Mouse (Mus musculus): ENCODE data around the gene Pigb. TPM values are rescaled to one million over a fixed set of nuclear protein-coding genes. Genes with fewer than 3 reads are reported as not detected.

Pigb gene
- polyA plus RNA-seq, 2 experiments from 2014 or later, result 14.2 to 22.2 TPM

GRCm38 (mm10) chr9:73045204-73045603, 5.0 kb upstream of the Pigb start:
- ATAC-seq, result no peak

GRCm38 (mm10) chr9:73044146-73045079, 4.2 kb upstream of the Pigb start, which contains the start of gene Rab27a:
Rab27a (plus strand) TSS chr9:73044854.
- ATAC-seq, result peak; percentile 73

- ATAC-seq, result peak; percentile 70
Measured at GRCm38 (mm10) chr9:73039222-73039945, 794 bp downstream of the Pigb start.

GRCm38 (mm10) chr9:73033406-73033805, 6.8 kb downstream of the Pigb start:
- ATAC-seq, result no peak

- no peak for ATAC-seq
Measured at GRCm38 (mm10) chr9:73031421-73031820, 8.8 kb downstream of the Pigb start.

GRCm38 (mm10) chr9:73030443-73030842, 9.7 kb downstream of the Pigb start:
- no peak for ATAC-seq

DNA sequence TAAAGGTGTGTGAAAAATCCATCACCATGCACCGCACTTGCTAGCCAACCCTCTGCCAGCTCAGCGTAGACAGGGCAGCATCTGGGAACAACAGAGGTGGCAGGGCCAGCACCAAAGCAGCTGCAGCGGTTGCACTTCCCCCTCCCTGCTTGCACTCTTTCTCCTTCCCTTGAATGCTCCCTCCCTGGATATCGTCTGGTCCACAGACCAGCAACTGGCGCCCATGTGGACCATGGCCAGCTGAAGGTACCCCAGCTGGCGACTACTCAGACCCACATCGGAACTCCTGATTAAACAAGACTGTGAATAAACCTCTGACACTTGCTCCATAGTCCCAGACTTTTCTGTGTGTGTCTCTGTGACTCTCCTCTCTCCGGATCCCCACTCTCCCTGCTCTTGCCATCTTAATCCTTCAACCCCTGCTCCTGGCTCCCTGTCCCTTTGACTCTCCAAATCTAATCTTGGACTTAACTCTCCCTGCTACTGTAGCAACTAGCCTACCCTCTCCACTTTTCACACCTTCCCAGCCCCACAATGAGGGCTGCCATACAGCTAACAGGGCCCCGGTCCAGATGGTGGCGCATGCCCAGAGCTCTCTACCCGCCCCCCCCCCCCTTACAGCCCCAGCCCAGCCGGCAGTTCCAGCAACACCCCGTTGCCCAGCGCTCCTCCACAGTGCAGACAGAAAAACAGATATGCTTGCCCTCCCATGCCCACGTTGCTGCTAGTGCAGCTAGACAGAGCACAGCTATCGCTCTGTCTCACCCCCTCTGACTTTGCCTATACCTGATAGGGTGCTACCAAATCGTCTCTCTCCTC, 14.2 kb downstream of the Pigb start:
- ATAC-seq, result no peak

DNA sequence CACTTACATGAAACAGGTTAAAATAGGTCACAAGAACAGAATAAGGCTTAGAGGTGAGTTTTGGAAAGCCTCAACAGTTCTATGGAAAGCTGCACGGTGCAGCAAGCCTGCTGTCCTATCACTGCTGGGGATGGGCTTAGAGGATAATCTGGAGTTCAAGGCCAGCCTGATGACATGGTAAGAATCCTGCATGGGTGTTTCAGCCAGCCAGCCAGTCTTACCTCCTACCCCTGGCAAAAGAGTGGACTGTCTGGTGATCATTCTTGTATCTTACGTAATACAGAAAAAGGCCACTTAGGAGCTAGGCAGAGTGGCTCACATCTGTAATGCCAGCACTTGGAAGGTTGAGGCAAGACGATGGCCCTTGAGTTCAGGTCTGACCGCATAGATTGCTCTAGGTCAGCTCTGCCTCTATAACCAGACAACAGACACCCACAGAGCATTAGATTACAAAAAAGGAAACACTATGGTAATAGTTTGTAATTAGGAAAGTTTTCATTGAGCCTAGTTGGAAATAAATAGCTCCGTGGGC, 19.5 kb downstream of the Pigb start:
- ATAC-seq, result no peak

DNA sequence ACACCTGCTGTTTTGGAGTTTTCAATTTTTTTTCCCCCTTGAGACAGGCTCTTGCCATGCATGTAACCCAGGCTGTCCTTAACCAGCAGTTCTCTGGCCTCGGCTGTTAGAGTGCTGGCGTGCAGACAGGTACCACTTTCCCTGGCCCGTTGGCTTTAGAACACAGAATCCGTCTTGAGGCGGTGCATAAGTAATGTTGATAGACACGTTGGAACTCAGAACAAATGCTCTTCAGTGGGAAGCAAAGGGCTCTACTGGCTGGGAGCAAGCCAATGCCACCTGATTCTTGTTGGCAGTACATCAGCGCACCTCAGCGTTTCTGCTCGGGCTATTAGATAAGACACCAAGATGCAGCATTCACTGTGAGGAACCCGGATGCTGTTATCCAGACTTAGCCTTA, 20.3 kb downstream of the Pigb start:
- no peak for ATAC-seq

GRCm38 (mm10) chr9:73014724-73015123, 25.5 kb downstream of the Pigb start:
- no peak for ATAC-seq

DNA sequence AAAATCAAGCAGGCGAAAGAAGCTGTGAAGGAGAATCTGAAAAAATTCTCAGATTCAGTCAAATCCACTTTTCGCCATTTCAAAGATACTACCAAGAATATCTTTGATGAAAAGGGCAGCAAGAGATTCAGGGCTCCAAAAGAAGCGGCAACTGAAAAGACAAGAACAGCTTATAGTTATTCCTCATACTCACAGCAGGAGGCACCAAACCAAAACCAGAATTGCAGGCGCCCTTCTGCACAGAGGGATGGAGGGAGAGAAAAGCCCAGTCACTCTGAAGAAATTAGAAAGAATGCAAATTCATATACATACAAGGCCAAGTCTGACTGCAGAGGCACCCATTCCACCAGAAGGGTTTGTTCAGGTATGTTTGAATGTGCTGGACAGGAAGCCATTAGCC, 27.5 kb downstream of the Pigb start:
- ATAC-seq, result no peak

DNA sequence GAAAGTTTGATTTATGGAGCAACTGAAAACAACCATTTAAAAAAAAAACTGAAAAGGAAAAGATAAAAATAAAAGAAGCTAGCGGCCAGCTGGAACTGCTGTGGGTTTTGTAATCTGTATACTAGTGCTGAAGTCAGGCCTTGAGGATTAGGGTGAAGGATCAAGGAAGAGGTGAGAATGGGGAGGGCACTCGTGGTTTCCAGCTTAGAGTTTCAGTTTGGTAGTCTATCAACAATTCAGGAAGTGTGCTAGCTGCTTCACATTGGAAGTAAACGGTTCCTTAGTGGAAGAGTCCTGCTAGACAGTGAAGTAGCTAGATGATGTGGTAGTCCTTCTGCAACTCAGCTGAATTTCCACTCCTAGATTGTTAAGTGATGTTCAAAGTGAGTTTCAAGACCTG, 31.8 kb downstream of the Pigb start:
- no peak for ATAC-seq

DNA sequence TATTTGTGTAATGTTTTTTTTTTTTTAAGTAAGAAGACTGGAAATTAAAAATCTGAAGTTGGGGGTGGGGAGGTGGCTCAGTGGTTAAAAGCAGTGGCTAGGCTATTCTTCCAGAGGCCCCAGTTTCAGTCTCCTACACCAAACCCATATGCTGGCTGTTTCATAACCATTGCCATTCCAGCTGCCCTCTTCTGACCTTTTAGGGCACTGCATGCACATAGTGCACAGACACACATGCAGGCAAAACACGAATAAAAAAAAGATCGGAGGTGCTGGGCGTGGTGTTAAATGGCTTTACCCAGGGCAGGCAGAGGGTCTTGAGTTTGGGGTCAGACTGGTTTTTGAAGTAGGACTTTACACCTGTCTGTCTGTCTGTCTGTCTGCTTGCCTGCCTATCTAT, 34.0 kb downstream of the Pigb start:
- no peak for ATAC-seq

GRCm38 (mm10) chr9:73005106-73005505, 35.1 kb downstream of the Pigb start:
- no peak for ATAC-seq

GRCm38 (mm10) chr9:73004076-73004475, 36.1 kb downstream of the Pigb start:
- no peak for ATAC-seq

- no peak for ATAC-seq
Measured at GRCm38 (mm10) chr9:73002177-73002576, 38.0 kb downstream of the Pigb start.

DNA sequence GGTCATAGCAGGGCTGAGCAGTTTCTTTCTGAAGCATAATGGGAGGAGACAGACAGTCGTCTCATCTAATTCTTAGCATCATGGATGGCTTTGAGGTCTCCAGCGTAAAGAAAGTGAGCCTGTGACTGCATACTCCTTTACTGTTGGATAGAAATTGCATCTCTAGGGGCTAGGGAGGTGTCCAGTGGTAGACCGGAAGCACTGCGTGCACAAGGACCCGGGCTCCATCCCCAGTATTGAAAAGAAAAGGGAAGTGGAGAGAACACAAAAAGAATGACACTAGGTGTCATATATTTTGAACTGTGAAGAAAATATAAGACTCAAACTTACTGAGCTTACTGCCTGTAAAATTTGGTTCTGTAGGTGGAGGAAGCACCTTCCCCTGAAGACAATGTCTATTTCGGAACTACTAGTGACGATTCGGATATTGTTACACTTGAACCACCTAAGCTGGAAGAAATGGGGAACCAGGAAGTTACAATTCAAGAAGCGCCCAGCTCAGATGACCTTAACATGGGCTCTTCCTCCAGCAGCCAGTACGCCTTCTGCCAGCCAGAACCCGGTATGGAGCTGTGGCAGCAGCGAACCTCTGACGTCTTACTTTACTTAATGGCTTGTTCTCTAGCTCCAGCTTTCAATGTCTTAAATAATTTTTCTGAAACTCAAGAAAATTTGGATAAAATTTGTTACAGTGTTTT, 38.7 kb downstream of the Pigb start:
- no peak for ATAC-seq

- ATAC-seq, result no peak
Measured at GRCm38 (mm10) chr9:73000487-73000886, 39.7 kb downstream of the Pigb start.

DNA sequence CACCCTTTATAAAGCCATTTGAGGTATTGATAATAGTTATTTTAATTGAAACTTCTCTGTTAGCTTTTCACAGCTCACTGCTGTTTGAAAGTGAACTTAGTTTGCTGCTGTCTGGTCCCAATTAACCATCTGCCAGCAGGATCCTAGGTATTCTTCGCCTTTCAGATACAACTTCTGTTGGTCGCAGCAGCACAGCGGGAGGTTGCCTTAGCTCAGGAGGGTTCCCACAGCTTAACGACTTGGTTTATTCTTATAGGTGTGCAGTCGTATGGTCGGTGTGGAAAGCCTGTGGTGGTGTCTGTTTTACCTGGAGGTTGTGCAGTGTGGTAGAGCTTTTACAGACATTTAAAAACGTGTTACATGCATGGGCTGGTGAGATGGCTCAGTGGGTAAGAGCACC, 43.4 kb downstream of the Pigb start:
- ATAC-seq, result no peak

DNA sequence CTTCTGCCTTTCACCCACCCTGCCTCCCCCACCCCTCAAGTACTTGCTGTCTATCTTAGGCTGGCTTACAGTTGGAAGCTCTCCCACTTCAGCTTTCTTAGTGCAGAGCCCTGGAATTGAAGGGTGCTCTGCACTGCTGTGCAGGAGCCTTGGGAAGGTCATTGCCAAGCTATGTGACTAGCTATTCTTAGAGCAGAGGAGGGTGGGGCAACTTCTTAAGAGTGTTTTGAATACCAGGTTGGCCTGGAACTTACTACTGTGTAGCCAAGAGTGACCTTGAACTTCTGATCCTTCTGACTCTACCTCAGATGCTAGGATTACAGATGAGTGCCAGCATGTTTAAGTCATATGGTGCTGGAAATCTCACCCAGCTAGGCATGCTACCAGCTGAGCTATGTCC, 44.0 kb downstream of the Pigb start:
- no peak for ATAC-seq

DNA sequence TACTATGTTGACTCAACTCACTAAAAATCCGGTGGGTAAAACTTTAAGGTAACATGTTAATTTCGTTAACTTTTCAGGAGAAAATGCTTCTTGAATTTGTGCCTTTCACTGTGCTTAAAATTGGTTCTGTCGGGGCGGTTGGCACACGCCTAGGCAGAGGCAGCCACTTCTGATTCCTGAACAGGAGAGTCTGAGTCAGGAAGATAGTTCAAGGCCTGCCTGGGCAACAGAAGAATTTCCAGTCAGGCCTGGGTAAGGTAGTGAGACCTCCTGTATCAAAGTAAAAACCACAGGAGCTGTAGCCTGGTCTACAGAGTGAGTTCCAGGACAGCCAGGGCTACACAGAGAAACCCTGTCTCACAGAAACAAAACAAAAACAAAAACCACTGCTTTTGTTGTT, 47.6 kb downstream of the Pigb start:
- ATAC-seq, result no peak

- no peak for ATAC-seq
Measured at GRCm38 (mm10) chr9:72991420-72991819, 48.8 kb downstream of the Pigb start.

All from CD4-positive, CD25-positive, alpha-beta regulatory T cell, adult 4 months (primary cell).